Mouse (Mus musculus) megakaryocyte, adult 5-6 weeks (primary cell): ENCODE results near the gene Tal1. TPM values are rescaled to one million over a fixed set of nuclear protein-coding genes. Genes with fewer than 3 reads are reported as not detected.

Source experiments
- ATAC-seq: 2 replicates; pipeline ENCODE4 v1.8.0; 2016; ENCODE audit warnings: mild to moderate bottlenecking, inconsistent platforms; ENCODE audit not compliant: poor library complexity, severe bottlenecking
- total RNA-seq, 2 experiments: library from RNA; stranded (forward) in 1 of 2; stranded (reverse) in 1 of 2; fragments of 153-499, 151-499 nt in 1 of 2; fragments of 221-1000, 200-1000 nt in 1 of 2; gene quantifications; 2 replicates each; pipeline versions ENCODE4 v1.2.3 to v1.2.4; 2015 to 2017

Tal1 gene
- 2.2 and 3.8 TPM in 2 replicates for total RNA-seq (2015)
- 1.8 and 2.6 TPM in 2 replicates for total RNA-seq (2017)

GRCm38 (mm10) chr4:115056371-115056920 lies at the start of gene Tal1:
Gene Tal1 (plus strand): TSS chr4:115056426.
- ATAC-seq: peak; percentile 26

- no peak for ATAC-seq
Measured at GRCm38 (mm10) chr4:115014276-115014675, 42.0 kb upstream of the Tal1 start.

- no peak for ATAC-seq
Measured at GRCm38 (mm10) chr4:115019997-115020396, 36.2 kb upstream of the Tal1 start.

- ATAC-seq: peak; percentile 87
Measured at GRCm38 (mm10) chr4:115035043-115035442, 21.2 kb upstream of the Tal1 start.

GRCm38 (mm10) chr4:115038242-115038641 lies 18.0 kb upstream of the Tal1 start:
- ATAC-seq: peak; percentile 73

- ATAC-seq: no peak
Measured at GRCm38 (mm10) chr4:115045621-115046020, 10.6 kb upstream of the Tal1 start.

- ATAC-seq: peak; percentile 76
Measured at GRCm38 (mm10) chr4:115047750-115048149, 8.5 kb upstream of the Tal1 start.

GRCm38 (mm10) chr4:115048190-115048589 lies 8.0 kb upstream of the Tal1 start:
- peak; percentile 1; the same call in 1 of the 2 replicates for ATAC-seq

- no peak for ATAC-seq
Measured at GRCm38 (mm10) chr4:115051245-115051644, 5.0 kb upstream of the Tal1 start.

- peak; percentile 52 for ATAC-seq
Measured at GRCm38 (mm10) chr4:115052343-115053005, 3.8 kb upstream of the Tal1 start.

- no peak for ATAC-seq
Measured at GRCm38 (mm10) chr4:115055044-115055443, 1.2 kb upstream of the Tal1 start.

- ATAC-seq: no peak
Measured at GRCm38 (mm10) chr4:115055691-115056090, 535 bp upstream of the Tal1 start.

GRCm38 (mm10) chr4:115056921-115057673 lies 871 bp downstream of the Tal1 start:
- ATAC-seq: peak; percentile 70

GRCm38 (mm10) chr4:115057674-115058316 lies 1.6 kb downstream of the Tal1 start:
- no peak for ATAC-seq

- ATAC-seq: 0 out of 2 replicates have a peak, but pooled peaks have one; percentile 16
Measured at GRCm38 (mm10) chr4:115058317-115058761, 2.1 kb downstream of the Tal1 start.

- no peak for ATAC-seq
Measured at GRCm38 (mm10) chr4:115058871-115059590, 2.8 kb downstream of the Tal1 start.

- no peak for ATAC-seq
Measured at GRCm38 (mm10) chr4:115059871-115060270, 3.6 kb downstream of the Tal1 start.

- no peak for ATAC-seq
Measured at GRCm38 (mm10) chr4:115060753-115061152, 4.5 kb downstream of the Tal1 start.

GRCm38 (mm10) chr4:115062540-115062874 lies 6.3 kb downstream of the Tal1 start:
- peak; percentile 33; the same call in 1 of the 2 replicates for ATAC-seq

- ATAC-seq: peak; percentile 36
Measured at GRCm38 (mm10) chr4:115062875-115063517, 6.8 kb downstream of the Tal1 start.
